Comparison of ENCODE assay signal across 26 mouse cellular contexts in genomic region chr9:69703731-69704130, GRCm38 (mm10). TPM values are rescaled to one million over a fixed set of nuclear protein-coding genes. Genes with fewer than 3 reads are reported as not detected.
"Had no signal": no experiment of that assay in that cellular context is flagged by ENCODE, and none has a peak within 500 bp of the region (broad histone marks: within the 10 kb centered on the region; RNA-seq: fewer than 3 reads in every experiment).

No protein-coding gene starts in this region.

- H3K4me1 ChIP-seq: limb, embryonic 15.5 days; midbrain, embryonic 12.5 days; midbrain, embryonic 15.5 days; neural tube, embryonic 15.5 days had no signal

- H3K27ac ChIP-seq: kidney, postnatal 0 days; limb, embryonic 12.5 days; limb, embryonic 15.5 days; liver, embryonic 14.5 days; macrophage; midbrain, embryonic 12.5 days; midbrain, embryonic 15.5 days; neural tube, embryonic 12.5 days; neural tube, embryonic 15.5 days had no signal

- DNase-seq: kidney, adult 2 months; kidney, postnatal 36 days; layer of hippocampus, adult 9-11 months; liver, postnatal 0 days; lung, embryonic 14.5 days; retina, postnatal 1 day; right cerebral cortex, postnatal 25 days; thymus, adult 18-20 months; thymus, postnatal 36 days had no signal

- H3K9ac ChIP-seq: limb, embryonic 12.5 days; limb, embryonic 15.5 days; liver, embryonic 14.5 days; liver, postnatal 0 days; lung, embryonic 14.5 days; midbrain, embryonic 12.5 days; midbrain, embryonic 15.5 days; neural tube, embryonic 12.5 days; neural tube, embryonic 15.5 days had no signal

- H3K9me3 ChIP-seq: limb, embryonic 15.5 days; midbrain, embryonic 12.5 days; midbrain, embryonic 15.5 days; neural tube, embryonic 12.5 days; neural tube, embryonic 15.5 days had no signal

- ATAC-seq: liver, postnatal 0 days; lung, postnatal 0 days; midbrain, embryonic 15.5 days had no signal

- H3K27me3 ChIP-seq: limb, embryonic 15.5 days; midbrain, embryonic 15.5 days; neural tube, embryonic 12.5 days; neural tube, embryonic 15.5 days had no signal

- H3K36me3 ChIP-seq: limb, embryonic 12.5 days; limb, embryonic 15.5 days; midbrain, embryonic 12.5 days; midbrain, embryonic 15.5 days; neural tube, embryonic 12.5 days; neural tube, embryonic 15.5 days had no signal

- H3K4me2 ChIP-seq: limb, embryonic 12.5 days; limb, embryonic 15.5 days; liver, embryonic 11.5 days; lung, embryonic 14.5 days; midbrain, embryonic 12.5 days; midbrain, embryonic 15.5 days; neural tube, embryonic 12.5 days; neural tube, embryonic 15.5 days had no signal

- H3K4me3 ChIP-seq: limb, embryonic 12.5 days; limb, embryonic 15.5 days; midbrain, embryonic 12.5 days; midbrain, embryonic 15.5 days; neural tube, embryonic 12.5 days; neural tube, embryonic 15.5 days had no signal

RNA-seq across cellular contexts. Expression of gene Foxb1, which starts 57.0 kb away (rescaled TPM):
- total RNA-seq: layer of hippocampus, postnatal 25 days; left cerebral cortex, postnatal 25 days; megakaryocyte, adult 5-6 weeks had no signal
- polyA plus RNA-seq: intestine, embryonic 14.5 days; kidney, adult 2 months; kidney, postnatal 0 days; limb, embryonic 12.5 days; limb, embryonic 15.5 days; liver, embryonic 11.5 days; liver, embryonic 14.5 days; liver, postnatal 0 days; lung, embryonic 14.5 days; lung, postnatal 0 days; macrophage; spleen, adult 2 months; urinary bladder, adult 2 months had no signal
